Mouse (Mus musculus): ENCODE data around the gene Qrich1. TPM values are rescaled to one million over a fixed set of nuclear protein-coding genes. Genes with fewer than 3 reads are reported as not detected.

Gene Qrich1
- total RNA-seq, 2 experiments from 2014 or later: 47.3 to 57.4 TPM

DNA sequence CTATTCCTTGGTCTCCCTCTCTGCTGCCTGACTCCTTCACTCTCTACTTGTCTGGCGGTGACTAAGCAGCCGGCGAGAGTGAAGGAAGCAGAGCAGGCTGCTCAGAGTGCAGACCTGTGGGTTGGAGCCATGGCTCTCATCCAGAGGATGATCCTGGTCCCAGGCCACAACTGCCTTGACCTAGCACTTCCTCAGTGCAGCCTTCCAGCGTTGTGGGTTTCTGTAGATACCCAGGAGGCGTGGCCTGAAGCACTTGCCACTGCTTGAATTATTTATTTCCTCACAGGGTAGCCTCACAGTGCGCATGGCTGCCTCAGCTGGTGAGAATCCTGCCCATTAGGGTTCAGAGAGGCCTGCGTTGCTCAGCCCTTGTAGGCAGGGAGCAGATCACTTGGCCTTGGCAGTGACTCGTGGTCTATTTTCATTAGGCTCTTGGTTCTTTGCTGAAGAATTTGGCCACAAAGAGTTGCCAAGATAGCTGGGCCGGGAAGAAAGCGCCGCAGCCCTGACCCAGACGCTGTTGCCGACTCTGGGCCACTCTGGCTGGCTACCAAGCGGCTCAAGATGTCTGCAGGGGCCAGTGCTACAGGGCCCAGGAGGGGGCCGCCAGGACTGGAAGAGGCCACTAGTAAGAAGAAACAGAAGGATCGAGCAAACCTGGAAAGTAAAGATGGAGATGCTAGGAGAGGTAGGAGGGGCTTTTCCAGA, 24.4 kb upstream of the Qrich1 start:
- DNase-seq (ENCODE audit: low spot score): peak; percentile 54

DNA sequence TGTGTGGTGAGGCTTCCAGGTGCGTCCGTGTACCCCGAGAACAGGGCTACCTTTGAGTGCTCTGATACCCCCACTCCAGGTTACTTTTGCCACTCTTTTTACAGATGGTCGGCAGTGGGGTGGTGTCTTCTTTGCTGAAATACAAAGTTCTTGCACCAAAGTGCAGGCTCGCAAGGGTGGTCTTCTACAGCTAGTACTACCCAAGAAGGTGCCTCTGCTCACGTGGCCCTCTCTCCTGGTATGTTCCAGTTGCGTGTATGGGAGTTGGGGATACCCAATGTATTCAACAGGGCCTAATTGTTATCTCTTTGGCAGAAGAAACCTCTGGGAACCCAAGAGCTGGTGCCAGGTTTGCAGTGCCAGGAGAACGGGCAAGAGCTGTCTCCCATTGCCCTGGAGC, 23.4 kb upstream of the Qrich1 start:
- DNase-seq (ENCODE audit: low spot score): no peak

DNA sequence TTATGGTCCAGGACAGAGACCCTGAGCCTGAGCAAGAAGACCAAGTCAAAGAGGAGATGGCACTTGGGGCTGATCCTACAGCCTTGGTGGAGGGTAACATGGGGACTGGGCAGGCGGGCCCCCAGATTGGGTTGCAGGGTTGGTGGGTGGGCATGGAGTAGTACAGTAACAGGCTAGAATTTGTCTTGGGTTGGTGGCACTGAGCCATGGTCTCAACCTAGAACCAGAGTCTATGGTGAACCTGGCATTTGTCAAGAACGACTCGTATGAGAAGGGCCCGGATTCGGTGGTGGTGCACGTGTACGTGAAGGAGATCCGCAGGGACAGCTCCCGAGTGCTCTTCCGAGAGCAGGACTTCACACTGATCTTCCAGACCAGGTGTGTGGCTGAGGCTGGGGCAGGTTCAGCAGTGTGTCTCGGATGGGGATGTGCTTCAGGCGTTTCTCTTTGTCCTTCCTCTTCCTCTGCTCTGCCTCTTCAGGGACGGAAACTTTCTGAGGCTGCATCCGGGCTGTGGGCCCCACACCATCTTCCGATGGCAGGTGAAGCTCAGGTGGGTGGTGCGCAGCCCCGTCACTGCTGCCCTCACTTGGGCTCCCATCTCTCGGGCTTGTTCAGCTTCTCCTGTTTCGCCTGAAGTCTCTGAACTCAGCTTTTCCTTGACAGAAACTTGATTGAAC, 22.3 kb upstream of the Qrich1 start:
- no peak for DNase-seq (ENCODE audit: low spot score)

DNA sequence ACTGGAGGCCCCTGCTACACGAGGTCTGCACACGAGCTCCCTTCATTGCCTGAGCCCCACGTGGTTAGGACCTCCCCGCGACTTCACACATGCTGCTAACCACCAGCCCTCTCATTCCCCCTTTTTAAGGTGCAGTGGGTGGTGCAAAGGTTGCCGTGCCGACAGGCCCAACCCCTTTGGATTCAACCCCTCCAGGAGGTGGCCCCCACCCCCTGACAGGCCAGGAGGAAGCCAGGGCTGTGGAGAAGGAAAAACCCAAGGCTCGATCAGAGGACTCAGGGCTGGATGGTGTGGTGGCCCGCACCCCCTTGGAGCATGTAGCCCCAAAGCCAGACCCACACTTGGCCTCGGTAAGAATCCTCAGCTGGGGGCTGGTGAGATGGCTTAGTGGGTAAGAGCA, 21.7 kb upstream of the Qrich1 start:
- no peak for DNase-seq (ENCODE audit: low spot score)

DNA sequence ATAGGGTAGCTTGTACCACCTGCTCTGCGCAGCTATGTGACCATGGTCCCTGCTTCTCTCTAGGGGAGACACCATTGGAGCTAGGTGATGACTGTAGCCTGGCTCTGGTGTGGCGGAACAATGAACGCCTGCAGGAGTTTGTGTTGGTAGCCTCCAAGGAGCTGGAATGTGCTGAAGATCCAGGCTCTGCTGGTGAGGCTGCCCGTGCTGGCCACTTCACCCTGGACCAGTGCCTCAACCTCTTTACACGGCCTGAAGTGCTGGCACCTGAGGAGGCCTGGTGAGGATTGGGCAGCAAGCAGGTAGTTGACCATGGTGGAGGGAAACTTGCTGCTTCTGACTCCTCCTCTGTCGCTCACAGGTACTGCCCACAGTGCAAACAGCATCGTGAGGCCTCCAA, 17.4 kb upstream of the Qrich1 start:
- DNase-seq (ENCODE audit: low spot score): no peak

DNA sequence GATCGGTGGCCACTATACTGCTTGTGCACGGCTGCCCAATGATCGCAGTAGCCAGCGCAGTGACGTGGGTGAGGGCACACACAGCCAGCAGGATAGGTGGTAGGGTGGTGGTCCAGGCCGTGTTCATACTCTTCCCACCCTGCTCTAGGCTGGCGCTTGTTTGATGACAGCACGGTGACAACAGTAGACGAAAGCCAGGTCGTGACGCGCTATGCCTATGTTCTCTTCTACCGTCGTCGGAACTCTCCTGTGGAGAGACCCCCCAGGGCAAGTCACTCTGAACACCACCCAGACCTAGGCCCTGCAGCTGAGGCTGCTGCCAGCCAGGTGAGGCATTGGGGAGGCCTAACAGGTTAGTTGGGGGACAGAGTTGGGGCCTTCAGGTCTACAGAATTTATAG, 16.7 kb upstream of the Qrich1 start:
- DNase-seq (ENCODE audit: low spot score): no peak

DNA sequence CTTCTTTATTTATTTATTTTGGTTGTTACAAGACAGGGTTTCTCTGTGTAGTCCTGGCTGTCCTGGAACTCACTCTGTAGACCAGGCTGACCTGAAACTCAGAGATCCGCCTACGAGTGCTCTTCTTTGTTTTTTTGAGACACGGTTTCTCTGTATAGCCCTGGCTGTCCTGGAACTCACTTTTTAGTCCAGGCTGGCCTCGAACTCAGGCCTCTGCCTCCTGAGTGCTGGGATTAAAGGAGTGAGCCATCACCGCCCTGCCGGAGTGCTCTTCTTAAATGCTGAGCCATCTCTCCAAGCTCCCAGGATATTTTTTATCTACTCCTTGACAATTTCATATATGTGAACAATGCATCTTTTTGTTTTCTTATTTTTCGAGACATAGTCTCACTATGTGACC, 9.7 kb upstream of the Qrich1 start:
- no peak for DNase-seq (ENCODE audit: low spot score)

DNA sequence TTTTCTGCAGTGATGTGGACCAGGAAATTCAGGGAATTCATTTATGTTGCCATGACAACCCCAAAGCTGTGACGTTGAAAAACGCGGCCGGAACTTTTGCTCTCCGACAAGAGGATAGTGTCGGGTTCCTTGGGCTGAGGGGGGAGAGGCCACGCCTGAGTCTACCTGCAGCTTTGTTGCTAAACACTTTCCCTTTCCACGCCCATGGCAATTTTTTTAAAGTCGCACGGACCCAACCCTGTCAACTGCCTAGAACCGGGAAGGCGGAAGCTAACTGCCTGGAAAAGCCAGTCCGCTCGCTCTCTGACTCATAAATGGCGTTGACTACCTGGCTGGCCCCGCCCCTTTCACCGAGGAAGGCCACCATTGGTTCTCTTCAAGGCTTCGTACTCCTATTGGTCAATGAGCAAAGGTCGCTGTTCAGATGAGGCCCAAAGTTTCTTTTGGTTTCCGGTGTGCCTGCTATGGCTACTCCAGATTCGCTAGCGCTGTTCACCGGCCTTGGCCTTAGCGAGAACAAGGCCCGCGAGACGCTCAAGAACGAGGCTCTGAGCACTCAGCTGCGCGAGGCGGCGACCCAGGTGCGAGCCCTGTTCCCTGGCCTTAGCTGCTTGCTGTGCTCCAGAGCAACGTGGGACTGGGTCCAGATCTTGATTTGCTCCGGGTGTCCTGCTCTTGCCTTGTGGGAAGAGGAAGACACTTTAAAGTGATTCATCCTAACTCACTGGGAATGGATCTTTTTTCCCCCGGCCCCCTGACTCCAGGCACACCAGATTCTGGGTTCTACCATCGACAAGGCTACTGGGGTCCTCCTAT, 8.8 kb upstream of the Qrich1 start, which contains the start of gene Qars:
TSS of gene Qars (plus strand) at position 88 of the 816 bp plus-strand sequence.
- peak; percentile 95 for DNase-seq (ENCODE audit: low spot score)

DNA sequence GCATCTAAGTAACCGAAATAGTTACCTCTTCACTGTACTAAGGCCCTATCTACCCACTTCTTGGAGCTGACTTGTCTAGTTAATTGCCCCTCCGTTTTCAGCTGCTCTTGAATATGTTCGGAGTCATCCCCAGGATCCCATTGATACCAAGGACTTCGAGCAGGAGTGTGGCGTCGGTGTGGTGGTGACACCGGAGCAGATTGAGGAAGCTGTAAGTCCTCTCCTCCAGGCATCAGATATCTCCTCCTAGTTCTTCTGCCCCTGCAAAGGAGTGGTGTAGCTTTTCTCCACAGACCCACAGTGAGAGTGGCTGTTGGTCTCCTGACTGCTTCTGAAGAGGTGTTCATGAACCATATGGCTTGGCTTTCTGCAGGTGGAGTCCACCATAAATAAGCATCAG, 7.8 kb upstream of the Qrich1 start:
- no peak for DNase-seq (ENCODE audit: low spot score)

DNA sequence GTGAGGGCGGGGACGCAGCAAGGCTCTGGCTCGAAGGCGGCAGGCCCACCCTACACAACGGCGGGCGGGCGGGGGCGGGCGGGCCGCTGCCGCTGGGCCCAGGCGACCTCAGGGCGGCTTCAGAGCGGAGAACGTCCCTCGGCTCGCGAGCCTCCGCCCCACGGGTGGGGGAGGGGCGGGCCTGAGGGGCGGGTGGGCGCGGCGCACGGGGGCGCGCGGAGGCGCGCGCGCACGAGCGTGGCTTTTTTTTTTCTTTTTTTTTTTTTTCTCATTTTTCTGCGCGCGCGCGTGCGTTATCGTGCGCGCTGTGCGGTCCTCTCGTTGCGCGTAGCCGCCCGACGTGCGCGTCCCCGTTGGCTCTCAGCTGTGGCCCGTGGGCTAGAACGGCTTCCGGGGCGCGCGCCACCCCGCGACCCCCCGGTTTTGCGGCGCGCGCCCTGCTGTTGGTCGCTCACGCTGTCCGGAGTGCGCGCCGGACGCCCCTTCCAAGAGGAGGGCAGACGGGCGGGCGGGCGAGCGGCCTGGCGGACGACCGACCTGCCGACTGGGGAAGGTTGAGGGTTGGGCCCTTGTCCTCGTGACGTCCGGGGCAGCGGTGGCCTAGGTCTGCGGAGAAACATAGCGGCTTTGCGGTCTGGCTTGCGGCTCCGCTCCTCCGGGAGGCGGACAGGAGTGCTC, 786 bp downstream of the Qrich1 start:
- peak; percentile 68 for DNase-seq (ENCODE audit: low spot score)

DNA sequence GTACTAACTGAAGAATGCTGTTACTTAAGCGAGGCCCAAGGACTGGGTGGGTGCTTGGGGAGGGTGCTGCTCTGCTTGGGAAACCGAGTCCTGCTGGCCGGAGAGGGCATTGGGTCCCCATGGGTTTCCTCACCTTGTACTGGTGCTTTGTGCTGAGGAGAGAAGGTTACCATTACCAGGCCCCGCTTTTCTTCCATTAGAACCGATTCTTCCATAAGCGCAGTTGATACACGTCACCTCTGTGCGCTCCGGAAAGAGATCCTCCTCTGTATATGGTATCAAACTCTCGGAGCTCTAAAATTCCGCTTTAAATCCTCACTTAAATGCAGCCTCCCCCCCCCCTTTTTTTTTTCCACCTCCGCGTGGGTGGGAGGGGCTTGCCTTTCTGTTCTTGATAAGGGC, 1.3 kb downstream of the Qrich1 start:
- no peak for DNase-seq (ENCODE audit: low spot score)

DNA sequence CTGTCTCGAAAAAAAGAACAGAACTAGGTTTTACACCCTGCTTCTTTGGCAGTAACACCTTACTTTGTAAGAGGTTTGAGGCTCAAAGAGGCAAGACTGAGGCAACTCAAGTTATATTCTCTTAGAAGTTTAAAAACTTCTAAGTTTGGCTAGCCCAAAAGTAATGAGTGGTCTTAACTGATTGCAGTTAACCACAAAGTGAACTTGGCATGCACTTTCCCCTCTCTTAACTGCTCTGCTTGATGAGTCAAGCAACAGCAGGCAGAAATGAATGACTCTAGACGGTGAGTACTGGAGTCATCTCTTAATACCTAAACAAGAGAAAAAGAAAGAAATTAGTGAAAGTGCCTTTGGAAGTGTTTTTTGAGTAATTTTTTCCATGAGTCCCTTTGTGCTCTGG, 5.0 kb downstream of the Qrich1 start:
- DNase-seq (ENCODE audit: low spot score): no peak

DNA sequence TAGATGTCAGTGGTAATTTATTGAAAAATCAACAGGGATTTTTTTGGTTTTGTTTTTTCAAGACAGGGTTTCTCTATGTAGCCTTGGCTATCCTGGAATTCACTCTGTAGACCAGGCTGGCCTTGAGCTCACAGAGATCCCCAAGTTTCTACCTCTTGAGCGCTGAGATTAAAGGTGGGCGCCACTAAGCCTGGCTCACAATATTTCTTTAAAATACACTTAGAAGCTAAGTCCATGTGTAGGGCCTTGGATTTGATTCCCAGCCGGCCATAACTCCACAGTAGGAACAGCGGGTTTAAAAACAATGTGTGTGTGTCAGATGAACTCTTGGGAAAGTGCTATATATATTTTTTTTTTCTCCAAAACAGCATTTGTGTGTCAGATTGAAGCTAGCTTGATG, 6.7 kb downstream of the Qrich1 start:
- no peak for DNase-seq (ENCODE audit: low spot score)

DNA sequence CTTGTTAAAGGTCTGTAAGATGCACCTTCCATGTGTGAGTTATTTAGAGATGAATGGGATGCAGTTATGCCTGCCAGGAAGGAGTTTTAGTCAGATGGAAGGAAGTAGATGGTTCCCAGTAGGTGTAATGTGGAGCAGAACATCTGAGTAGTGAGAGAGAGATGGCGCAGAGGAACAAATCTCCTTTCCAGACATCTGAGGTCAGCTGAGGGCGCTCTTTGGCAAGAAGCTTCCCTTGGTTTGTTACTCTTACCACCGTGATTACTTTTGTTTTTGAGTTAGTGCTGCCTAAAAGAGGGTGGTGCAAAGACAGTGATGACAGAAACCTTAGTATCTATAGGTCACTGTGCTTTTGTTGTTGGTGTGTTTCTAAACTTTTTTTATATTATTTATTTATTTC, 8.8 kb downstream of the Qrich1 start:
- DNase-seq (ENCODE audit: low spot score): no peak

DNA sequence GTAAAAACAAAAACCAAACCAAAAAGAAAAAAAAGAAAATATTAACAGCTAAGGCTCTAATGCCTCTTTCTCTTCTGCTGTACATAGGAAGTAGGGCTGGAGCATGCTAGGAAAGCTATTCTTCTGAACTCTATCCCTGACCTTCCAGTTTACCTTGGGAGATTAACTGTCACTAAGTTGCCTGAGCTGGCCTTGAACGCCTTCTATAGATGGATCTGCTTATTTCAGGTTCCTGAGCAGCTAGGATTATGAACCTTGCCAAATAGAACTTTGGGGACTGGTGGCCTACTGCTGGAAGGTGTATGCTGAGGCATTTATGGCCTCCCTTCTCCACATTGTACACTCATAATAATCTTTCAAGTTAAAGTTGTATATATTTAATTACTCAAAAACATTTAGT, 14.3 kb downstream of the Qrich1 start:
- no peak for DNase-seq (ENCODE audit: low spot score)

DNA sequence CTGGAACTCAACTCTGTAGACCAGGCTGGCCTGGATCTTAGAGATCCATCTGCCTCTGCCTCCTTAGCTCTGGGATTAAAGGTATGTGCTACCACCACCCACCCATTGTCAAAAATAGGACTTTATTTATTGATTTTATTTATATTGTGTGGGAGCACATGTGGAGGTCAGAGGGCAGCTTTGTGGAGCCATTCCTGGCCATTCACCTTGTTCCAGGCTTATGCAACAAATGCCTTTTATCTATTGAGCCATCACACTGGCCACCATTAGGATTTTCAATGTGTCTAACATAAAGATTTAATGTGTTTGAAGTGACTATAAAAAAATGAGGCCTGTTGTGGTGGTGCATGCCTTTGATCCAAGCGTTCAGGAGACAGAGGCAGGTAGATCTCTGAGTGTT, 14.9 kb downstream of the Qrich1 start:
- no peak for DNase-seq (ENCODE audit: low spot score)

DNA sequence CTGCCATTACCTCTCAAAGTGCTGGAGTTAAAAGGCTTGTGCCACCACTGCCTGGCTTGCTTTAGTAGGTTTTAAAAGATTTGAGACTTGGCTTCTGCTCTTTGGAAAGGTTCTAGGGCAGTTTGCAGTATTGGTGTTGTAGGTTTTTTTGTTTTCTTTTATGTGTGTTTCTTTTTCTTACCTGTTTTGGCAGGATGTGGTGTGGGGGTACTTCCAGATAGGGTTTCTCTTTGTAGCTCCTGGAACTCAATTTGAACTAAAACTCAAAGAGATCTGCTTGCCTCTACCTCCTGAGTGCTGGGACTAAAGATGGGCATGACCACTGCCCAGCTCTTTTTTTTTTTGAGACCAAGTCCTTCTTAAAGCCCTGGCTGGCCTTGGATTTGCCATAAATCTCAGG, 24.2 kb downstream of the Qrich1 start:
- no peak for DNase-seq (ENCODE audit: low spot score)

DNA sequence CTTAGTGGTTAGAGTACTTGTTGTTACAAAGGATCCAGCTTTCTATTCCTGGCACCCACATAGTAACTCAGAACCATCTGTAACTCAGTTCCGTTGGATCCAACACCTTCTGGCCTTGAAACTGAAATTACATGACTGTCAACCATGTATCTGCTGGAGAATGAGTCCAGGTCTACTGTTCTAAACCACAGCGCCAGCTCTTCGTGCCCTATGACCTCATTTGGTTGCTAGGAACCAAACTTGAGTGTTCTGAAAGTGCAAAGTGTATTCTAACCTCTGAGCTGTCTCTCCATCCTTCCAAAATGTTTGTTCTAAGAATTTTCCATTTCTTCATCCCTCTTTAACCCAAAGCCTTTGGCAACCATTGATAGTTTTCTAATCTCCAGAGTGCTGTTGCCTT, 29.4 kb downstream of the Qrich1 start:
- DNase-seq (ENCODE audit: low spot score): no peak

DNA sequence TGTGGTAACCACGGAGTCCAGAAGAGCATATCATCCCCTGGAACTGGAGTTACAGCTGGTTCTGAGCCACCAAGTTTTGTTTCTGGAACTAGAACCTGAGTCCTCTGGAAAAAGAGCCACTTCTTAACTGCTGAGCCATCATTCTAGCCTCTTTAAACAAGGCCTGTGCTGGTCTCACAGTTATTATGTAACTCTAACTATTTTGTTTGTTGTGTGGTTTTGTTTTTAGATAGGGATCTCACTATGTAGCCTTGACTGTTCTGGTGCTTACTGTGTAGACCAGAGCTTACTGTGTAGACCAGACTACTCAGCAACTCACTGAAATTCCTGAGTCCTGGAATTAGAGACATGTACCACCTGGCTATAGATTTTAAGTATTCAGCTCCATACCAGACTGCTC, 30.3 kb downstream of the Qrich1 start:
- DNase-seq (ENCODE audit: low spot score): no peak

DNA sequence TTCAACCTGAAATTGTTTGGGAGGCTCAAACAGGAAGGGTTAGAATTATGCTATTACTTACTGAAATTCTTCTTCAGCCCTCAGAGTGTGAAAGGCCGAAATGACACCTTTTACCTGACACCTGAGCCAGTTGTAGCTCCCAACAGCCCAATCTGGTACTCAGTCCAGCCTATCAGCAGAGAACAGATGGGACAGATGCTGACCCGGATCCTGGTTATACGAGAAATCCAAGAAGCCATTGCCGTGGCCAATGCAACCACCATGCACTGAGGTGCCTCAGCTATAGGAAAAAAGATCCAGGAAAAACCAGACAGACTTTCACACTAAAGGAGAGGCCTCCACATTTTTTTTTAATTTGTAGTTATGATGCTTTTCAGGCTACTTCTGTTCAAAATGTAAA, 42.6 kb downstream of the Qrich1 start:
- DNase-seq (ENCODE audit: low spot score): no peak

DNA sequence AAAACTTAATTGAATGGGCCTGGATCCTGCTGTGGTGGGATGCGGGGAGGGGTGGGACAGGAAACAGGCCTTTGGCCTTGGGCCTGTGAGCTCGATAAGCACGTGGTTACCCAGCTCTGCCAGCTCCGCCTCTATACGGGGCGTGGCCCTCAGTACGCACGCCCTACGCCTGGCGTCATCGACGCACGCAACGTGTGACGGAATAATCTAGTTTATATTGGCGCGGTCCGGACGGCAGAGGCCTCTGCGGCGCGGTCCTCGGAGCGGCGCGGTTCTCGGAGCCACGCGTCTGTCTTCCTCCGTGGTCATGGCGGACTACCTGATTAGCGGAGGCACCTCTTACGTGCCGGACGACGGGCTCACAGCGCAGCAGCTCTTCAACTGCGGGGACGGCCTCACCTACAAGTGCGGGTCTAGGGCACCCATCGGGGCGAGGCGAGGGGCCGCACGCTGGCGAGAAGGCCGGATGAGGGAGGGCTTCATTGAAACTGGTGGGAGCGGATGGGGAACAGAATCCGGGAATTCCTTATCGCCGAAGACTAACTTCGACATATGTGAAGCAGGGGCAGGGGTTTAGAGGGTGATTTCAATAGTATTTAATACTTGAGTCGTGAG, 43.7 kb downstream of the Qrich1 start, which contains the start of gene Impdh2:
TSS of gene Impdh2 (plus strand) at position 60 of the 615 bp plus-strand sequence.
- DNase-seq (ENCODE audit: low spot score): peak; percentile 96
